Mouse (Mus musculus): Measurements from ENCODE around the gene Nell2. TPM values are rescaled to one million over a fixed set of nuclear protein-coding genes. Genes with fewer than 3 reads are reported as not detected.

The Nell2 gene
- polyA plus RNA-seq, 1 experiment from 2014 or later, result 192 TPM

DNA sequence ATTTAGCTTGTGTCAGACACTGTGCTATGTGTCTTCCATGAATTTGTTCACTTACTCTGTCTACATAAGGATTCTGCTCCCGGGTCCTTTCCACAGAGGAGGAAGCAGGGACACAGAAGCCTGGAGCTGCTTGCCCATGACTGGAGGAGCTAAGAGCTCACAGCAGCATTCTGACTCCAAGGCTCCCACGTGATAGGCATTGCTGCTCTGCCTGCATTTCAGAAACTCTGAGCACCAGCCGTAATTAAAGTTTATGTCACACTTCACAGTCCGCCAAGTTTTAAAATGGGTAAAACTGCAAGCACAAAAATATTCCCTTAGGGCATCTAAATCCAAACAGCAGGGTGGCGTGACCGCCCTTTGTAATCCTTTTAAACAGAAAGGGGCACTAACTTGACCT lies 243.2 kb downstream of the Nell2 start:
- WGBS, result 24% methylated on average over 6 of the region's 6 CpGs
- Histone ChIP-seq H3K9me3 (ENCODE audit: control insufficient read depth, low read length) (no peaks in the 10 kb centered on the region), H3K27ac (no peak overlapping the region), H3K4me3 (replicated peaks; ENCODE audit: low read length) (no peak overlapping the region), H3K4me2 (replicated peaks) (no peak overlapping the region), H3K4me1 (replicated peaks; ENCODE audit: control insufficient read depth, insufficient read depth, low read length) (no peaks in the 10 kb centered on the region; the same call in 1 of the 2 replicates), H3K27me3 (ENCODE audit: control insufficient read depth, insufficient read depth, low read length) (no peaks in the 10 kb centered on the region), H3K36me3 (replicated peaks; ENCODE audit: control insufficient read depth, insufficient read depth) (no peaks in the 10 kb centered on the region), H3K9ac (no peak overlapping the region)
- DNase-seq (ENCODE audit: low spot score), result no peak
- no peak for ATAC-seq (ENCODE audit: low FRiP score)

DNA sequence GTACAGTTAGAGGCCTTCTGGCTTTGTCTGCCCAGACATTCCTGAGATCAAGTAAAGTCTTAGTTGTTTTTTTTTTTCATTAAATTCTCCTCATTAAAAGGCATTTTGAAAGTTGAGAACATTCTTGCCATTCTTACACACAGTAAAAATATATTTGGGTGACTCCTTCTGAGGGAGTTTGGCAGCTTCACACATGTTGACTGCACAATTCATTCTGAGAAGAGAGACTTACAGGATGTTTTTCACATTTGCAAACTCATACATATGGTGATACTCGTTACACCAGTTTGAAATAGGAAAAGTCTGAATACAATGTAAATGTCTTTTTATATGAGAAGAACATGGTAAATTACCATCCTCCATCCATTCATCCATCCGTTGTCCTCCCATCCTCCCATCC lies 247.4 kb downstream of the Nell2 start:
- 96% methylated on average over 2 of the region's 2 CpGs for WGBS
- no peak for ATAC-seq (ENCODE audit: low FRiP score)
- no peak overlapping the region for H3K27ac ChIP-seq
- no peak overlapping the region for H3K4me2 ChIP-seq (replicated peaks)
- DNase-seq (ENCODE audit: low spot score), result no peak
- no peaks in the 10 kb centered on the region; the same call in 1 of the 2 replicates for H3K4me1 ChIP-seq (replicated peaks; ENCODE audit: control insufficient read depth, insufficient read depth, low read length)
- H3K9me3 ChIP-seq (ENCODE audit: control insufficient read depth, low read length), result no peaks in the 10 kb centered on the region
- no peak overlapping the region for H3K4me3 ChIP-seq (replicated peaks; ENCODE audit: low read length)
- H3K9ac ChIP-seq, result no peak overlapping the region
- H3K27me3 ChIP-seq (ENCODE audit: control insufficient read depth, insufficient read depth, low read length), result no peaks in the 10 kb centered on the region
- no peaks in the 10 kb centered on the region for H3K36me3 ChIP-seq (replicated peaks; ENCODE audit: control insufficient read depth, insufficient read depth)

DNA sequence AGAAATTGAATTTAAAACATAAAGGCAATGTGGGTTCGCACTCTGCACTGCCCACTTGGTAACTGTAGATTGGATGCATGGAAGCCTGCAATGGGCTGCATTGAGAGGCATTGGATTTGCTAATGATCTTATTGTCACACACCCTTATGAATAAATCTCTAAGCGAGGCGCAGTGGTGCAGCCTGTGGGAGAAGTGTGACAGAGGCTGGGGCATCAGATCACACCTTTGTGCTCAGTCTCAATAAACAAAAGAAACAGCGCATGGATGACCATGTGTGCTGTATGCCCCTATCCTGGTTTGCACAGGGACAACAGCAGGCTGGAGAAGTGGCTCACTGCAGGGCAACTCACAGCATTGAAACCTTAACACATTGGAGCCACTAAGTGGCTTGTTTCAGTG lies 250.4 kb downstream of the Nell2 start:
- H3K4me3 ChIP-seq (replicated peaks; ENCODE audit: low read length), result no peak overlapping the region
- ATAC-seq (ENCODE audit: low FRiP score) (no peak), DNase-seq (ENCODE audit: low spot score) (no peak)
- no peaks in the 10 kb centered on the region for H3K36me3 ChIP-seq (replicated peaks; ENCODE audit: control insufficient read depth, insufficient read depth)
- H3K27ac ChIP-seq, result no peak overlapping the region; the same call in 1 of the 2 replicates
- H3K9ac ChIP-seq, result no peak overlapping the region
- no peaks in the 10 kb centered on the region for H3K27me3 ChIP-seq (ENCODE audit: control insufficient read depth, insufficient read depth, low read length)
- H3K4me1 ChIP-seq (replicated peaks; ENCODE audit: control insufficient read depth, insufficient read depth, low read length), result no peaks in the 10 kb centered on the region
- no peaks in the 10 kb centered on the region for H3K9me3 ChIP-seq (ENCODE audit: control insufficient read depth, low read length)
- WGBS, result 61% methylated on average over 4 of the region's 4 CpGs
- no peak overlapping the region for H3K4me2 ChIP-seq (replicated peaks)

DNA sequence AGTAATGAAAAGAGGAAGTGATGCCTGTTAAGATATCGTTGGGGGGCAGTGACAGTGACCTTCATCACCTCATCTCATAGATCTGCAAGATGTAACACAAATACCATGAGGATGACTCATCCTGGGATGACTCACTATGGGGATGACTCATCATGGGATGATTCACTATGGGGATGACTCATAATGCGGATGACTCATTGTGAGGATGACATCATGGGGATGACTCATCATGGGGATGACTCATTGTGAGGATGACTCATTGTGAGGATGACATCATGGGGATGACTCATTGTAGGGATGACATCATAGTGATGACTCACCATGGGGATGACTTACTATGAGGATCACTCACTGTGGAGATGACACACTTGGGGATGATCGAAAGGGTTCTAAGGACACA lies 251.8 kb downstream of the Nell2 start:
- no peak overlapping the region for H3K4me3 ChIP-seq (replicated peaks; ENCODE audit: low read length)
- H3K27ac ChIP-seq, result no peak overlapping the region
- H3K4me2 ChIP-seq (replicated peaks), result no peak overlapping the region
- H3K36me3 ChIP-seq (replicated peaks; ENCODE audit: control insufficient read depth, insufficient read depth), result no peaks in the 10 kb centered on the region
- H3K9ac ChIP-seq, result no peak overlapping the region
- H3K4me1 ChIP-seq (replicated peaks; ENCODE audit: control insufficient read depth, insufficient read depth, low read length), result no peaks in the 10 kb centered on the region
- DNase-seq (ENCODE audit: low spot score), result no peak
- H3K27me3 ChIP-seq (ENCODE audit: control insufficient read depth, insufficient read depth, low read length), result no peaks in the 10 kb centered on the region
- no peaks in the 10 kb centered on the region for H3K9me3 ChIP-seq (ENCODE audit: control insufficient read depth, low read length)
- 93% methylated on average over 3 of the region's 3 CpGs for WGBS
- no peak for ATAC-seq (ENCODE audit: low FRiP score)

DNA sequence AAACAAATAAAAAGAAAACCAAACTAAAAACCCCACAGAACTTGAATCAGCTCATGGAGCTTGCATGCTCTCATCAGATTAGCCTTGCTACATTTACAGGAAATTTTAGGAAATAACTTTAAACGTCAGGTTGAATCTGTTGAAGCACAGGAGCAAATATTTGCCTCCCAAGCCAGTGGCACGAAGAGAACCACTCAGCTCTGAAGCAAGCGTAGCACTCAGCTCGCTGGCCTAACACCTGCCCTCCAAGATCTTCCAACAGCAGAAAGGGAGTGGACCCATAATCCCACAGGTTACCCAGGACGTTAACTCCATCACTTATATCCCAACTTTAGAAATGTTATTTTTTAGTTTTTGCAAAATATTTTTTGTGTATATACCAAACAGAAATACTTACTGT lies 252.8 kb downstream of the Nell2 start:
- H3K36me3 ChIP-seq (replicated peaks; ENCODE audit: control insufficient read depth, insufficient read depth), result no peaks in the 10 kb centered on the region
- ATAC-seq (ENCODE audit: low FRiP score) (no peak), DNase-seq (ENCODE audit: low spot score) (no peak)
- no peak overlapping the region for H3K4me3 ChIP-seq (replicated peaks; ENCODE audit: low read length)
- no peak overlapping the region for H3K27ac ChIP-seq
- H3K9ac ChIP-seq, result no peak overlapping the region
- 96% methylated on average over 5 of the region's 5 CpGs for WGBS
- H3K9me3 ChIP-seq (ENCODE audit: control insufficient read depth, low read length), result no peaks in the 10 kb centered on the region
- no peak overlapping the region for H3K4me2 ChIP-seq (replicated peaks)
- no peaks in the 10 kb centered on the region for H3K27me3 ChIP-seq (ENCODE audit: control insufficient read depth, insufficient read depth, low read length)
- no peaks in the 10 kb centered on the region for H3K4me1 ChIP-seq (replicated peaks; ENCODE audit: control insufficient read depth, insufficient read depth, low read length)

DNA sequence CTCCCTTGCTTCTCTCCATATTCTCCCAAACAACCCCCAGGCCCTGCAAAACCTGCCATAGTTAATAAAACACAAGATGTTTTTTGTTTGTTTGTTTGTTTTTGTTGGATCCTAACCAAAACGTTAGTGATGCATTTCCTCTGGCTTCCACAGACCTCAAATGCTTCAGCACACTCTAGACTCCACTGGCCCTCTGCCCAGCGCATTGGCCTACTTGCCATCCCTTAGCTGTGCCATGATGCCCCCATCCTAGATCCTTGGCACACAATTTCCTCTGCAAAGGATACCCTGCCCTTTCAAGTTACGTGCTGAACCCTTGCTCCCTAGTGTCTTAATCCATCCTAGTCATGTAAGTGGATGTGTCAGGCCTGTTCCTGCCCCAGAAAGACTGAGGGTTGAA lies 255.1 kb downstream of the Nell2 start:
- Histone ChIP-seq H3K4me3 (replicated peaks; ENCODE audit: low read length) (no peak overlapping the region), H3K9ac (no peak overlapping the region), H3K4me1 (replicated peaks; ENCODE audit: control insufficient read depth, insufficient read depth, low read length) (no peaks in the 10 kb centered on the region), H3K27me3 (ENCODE audit: control insufficient read depth, insufficient read depth, low read length) (no peaks in the 10 kb centered on the region), H3K27ac (no peak overlapping the region), H3K4me2 (replicated peaks) (no peak overlapping the region), H3K9me3 (ENCODE audit: control insufficient read depth, low read length) (no peaks in the 10 kb centered on the region), H3K36me3 (replicated peaks; ENCODE audit: control insufficient read depth, insufficient read depth) (no peaks in the 10 kb centered on the region)
- WGBS, result 91% methylated on average over 3 of the region's 3 CpGs
- DNase-seq (ENCODE audit: low spot score), result no peak
- no peak for ATAC-seq (ENCODE audit: low FRiP score)

DNA sequence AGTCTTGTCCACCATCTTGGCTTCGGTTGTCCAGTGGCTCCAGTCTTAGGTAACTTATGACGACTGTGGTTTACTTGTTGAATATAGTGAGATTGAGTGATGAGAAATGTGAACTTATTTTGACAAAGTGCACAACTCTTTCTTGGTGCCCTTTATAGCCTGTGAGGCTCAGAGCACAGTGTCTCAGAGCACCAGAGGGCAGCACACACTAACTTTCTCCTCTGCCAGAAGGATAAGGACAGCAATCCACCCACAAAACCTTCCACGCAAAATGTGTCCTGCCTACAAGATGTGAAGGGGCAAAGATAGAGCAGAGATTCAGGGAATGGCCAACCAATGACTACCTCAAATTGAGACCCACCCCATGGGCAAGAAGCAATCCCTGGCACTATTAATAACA lies 256.2 kb downstream of the Nell2 start:
- no peaks in the 10 kb centered on the region for H3K36me3 ChIP-seq (replicated peaks; ENCODE audit: control insufficient read depth, insufficient read depth)

DNA sequence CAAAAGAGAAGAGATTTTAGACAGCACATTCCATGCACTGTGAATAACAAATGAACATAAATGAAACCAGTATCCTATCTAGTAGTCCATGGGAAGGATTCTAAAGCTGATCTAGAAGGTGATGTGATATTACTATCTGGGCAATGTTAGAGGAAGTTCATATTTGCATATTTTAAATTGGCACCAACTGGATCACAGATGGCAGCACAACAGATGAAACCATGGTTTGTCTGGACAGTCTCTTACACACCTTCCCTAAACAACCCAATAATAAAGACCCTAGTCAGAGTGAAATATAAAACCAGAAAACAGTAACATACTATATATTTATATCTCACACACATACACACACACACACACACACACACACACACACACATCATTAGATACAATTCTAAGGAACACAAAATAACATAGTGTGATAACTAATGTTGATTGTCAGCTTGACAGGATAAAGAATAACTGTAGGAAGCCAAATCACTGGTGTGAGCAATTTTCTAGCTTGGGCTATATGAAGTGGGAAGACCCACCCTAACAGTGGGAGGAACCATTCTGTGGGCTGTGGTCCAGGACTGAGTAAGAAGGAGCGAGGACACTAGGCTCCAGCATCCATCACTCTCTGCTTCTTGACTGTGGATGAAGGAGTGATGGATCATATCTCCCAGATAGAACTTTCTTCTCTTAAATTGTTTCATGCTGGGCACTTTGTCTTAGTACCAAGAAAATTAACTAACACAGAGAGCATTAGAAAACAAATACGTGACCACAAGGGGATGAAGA lies 268.5 kb downstream of the Nell2 start:
- no peak for DNase-seq (ENCODE audit: low spot score)
- H3K4me3 ChIP-seq (replicated peaks; ENCODE audit: low read length), result no peak overlapping the region
- WGBS, result 83% methylated on average over 2 of the region's 2 CpGs

More for the DNA sequence above, 256.2 kb downstream of the Nell2 start:
- DNase-seq (ENCODE audit: low spot score), result no peak
- Histone ChIP-seq H3K9ac (no peak overlapping the region), H3K4me2 (replicated peaks) (no peak overlapping the region), H3K4me1 (replicated peaks; ENCODE audit: control insufficient read depth, insufficient read depth, low read length) (no peaks in the 10 kb centered on the region), H3K9me3 (ENCODE audit: control insufficient read depth, low read length) (no peaks in the 10 kb centered on the region), H3K4me3 (replicated peaks; ENCODE audit: low read length) (no peak overlapping the region), H3K27ac (no peak overlapping the region), H3K27me3 (ENCODE audit: control insufficient read depth, insufficient read depth, low read length) (no peaks in the 10 kb centered on the region)
- WGBS, result 92% methylated on average over 3 of the region's 3 CpGs
- no peak for ATAC-seq (ENCODE audit: low FRiP score)

DNA sequence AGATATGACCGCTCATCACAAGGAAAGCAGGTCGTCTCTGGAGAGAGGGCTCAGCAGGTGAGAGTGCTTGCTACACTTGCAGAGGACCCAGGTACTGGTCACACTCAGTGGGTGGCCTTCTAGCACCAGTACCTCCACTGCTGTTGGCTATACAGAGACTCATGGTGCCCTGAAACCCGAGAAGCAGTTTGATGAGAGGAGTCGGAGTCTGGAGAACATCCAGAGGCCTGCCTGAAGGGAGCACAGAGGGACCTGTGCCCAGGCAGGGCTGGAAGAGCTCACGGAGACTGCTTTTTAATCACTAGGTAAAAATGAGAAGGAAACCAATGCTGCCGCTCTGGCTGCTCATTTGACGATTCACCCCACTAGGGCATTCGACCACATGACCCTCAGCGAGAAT lies 271.2 kb downstream of the Nell2 start:
- ATAC-seq (ENCODE audit: low FRiP score), result no peak
- 73% methylated on average over 9 of the region's 9 CpGs for WGBS
- Histone ChIP-seq H3K27me3 (ENCODE audit: control insufficient read depth, insufficient read depth, low read length) (no peaks in the 10 kb centered on the region), H3K4me3 (replicated peaks; ENCODE audit: low read length) (no peak overlapping the region), H3K9me3 (ENCODE audit: control insufficient read depth, low read length) (no peaks in the 10 kb centered on the region), H3K4me1 (replicated peaks; ENCODE audit: control insufficient read depth, insufficient read depth, low read length) (no peaks in the 10 kb centered on the region), H3K27ac (no peak overlapping the region), H3K36me3 (replicated peaks; ENCODE audit: control insufficient read depth, insufficient read depth) (no peaks in the 10 kb centered on the region), H3K4me2 (replicated peaks) (no peak overlapping the region), H3K9ac (no peak overlapping the region)
- no peak for DNase-seq (ENCODE audit: low spot score)

More for the DNA sequence above, 268.5 kb downstream of the Nell2 start:
- Histone ChIP-seq H3K9ac (no peak overlapping the region), H3K27me3 (ENCODE audit: control insufficient read depth, insufficient read depth, low read length) (no peaks in the 10 kb centered on the region), H3K27ac (no peak overlapping the region), H3K36me3 (replicated peaks; ENCODE audit: control insufficient read depth, insufficient read depth) (no peaks in the 10 kb centered on the region), H3K4me1 (replicated peaks; ENCODE audit: control insufficient read depth, insufficient read depth, low read length) (no peaks in the 10 kb centered on the region), H3K4me2 (replicated peaks) (no peak overlapping the region), H3K9me3 (ENCODE audit: control insufficient read depth, low read length) (no peaks in the 10 kb centered on the region)
- no peak for ATAC-seq (ENCODE audit: low FRiP score)

DNA sequence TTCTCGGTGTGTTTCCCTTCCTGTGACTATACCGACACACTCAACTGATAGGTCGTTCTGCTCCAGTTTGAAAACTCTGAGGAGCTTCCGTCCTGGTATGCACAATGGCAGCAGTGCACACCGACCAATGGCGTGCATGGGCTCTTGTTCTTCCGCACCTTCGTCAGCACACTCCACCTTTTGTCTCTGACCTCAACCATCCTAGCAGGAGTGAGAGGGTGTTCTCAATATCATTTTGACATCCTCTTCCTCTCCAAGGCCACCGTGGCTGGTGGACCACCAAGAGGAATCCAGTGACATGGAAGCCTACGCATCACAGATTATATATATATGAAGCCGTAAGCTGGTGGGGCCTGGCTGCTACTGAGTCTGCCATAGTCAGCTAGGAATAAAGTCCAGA lies 282.8 kb downstream of the Nell2 start:
- H3K4me2 ChIP-seq (replicated peaks), result no peak overlapping the region
- no peaks in the 10 kb centered on the region for H3K36me3 ChIP-seq (replicated peaks; ENCODE audit: control insufficient read depth, insufficient read depth)
- no peak for DNase-seq (ENCODE audit: low spot score)
- H3K27me3 ChIP-seq (ENCODE audit: control insufficient read depth, insufficient read depth, low read length), result no peaks in the 10 kb centered on the region
- ATAC-seq (ENCODE audit: low FRiP score), result no peak
- H3K9ac ChIP-seq, result no peak overlapping the region
- WGBS, result 94% methylated on average over 11 of the region's 11 CpGs
- H3K4me1 ChIP-seq (replicated peaks; ENCODE audit: control insufficient read depth, insufficient read depth, low read length), result no peaks in the 10 kb centered on the region
- no peak overlapping the region for H3K4me3 ChIP-seq (replicated peaks; ENCODE audit: low read length)
- no peak overlapping the region for H3K27ac ChIP-seq
- H3K9me3 ChIP-seq (ENCODE audit: control insufficient read depth, low read length), result no peaks in the 10 kb centered on the region
